Mouse (Mus musculus): ENCODE results near the gene Rab3b. TPM values are rescaled to one million over a fixed set of nuclear protein-coding genes. Genes with fewer than 3 reads are reported as not detected.

Gene Rab3b
- polyA plus RNA-seq, 1 experiment, result 17.0 TPM

DNA sequence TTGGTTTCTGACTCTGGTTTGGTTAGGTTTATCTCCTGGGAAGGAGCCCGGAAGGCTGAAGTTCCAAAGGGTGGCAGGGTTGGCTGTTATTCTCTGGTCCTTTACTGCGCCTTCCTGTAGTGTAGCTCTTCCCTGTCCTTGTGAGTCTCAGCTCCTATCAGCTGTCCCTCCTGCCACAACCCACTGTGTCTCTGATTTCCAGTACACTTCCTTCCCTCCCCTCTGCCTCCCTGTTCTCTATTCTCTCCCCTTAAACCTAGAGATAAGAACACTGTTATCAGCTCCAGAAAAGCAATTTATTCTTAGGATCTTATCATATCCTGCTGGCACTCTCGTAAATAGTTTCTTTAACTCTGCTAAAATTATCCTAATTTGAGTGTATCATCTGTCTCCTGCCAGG lies 90.7 kb downstream of the Rab3b start:
- Histone ChIP-seq H3K36me3 (ENCODE audit: control insufficient read depth, insufficient read depth, low read length, poor library complexity, severe bottlenecking) (no peaks in the 10 kb centered on the region), H3K9ac (ENCODE audit: low read depth, poor library complexity, severe bottlenecking) (no peak overlapping the region), H3K9me3 (replicated peaks; ENCODE audit: control insufficient read depth, insufficient read depth, low read length, poor library complexity, severe bottlenecking) (no peaks in the 10 kb centered on the region), H3K4me3 (ENCODE audit: low read depth, low read length) (no peak overlapping the region), H3K4me1 (ENCODE audit: control insufficient read depth, insufficient read depth, low read length) (no peaks in the 10 kb centered on the region), H3K27me3 (ENCODE audit: control insufficient read depth, insufficient read depth, low read length, poor library complexity, severe bottlenecking) (no peaks in the 10 kb centered on the region), H3K27ac (ENCODE audit: insufficient read depth, low read length) (no peak overlapping the region)
- TF ChIP-seq POLR2A (IDR thresholded peaks at IDR 0.05; ENCODE audit: insufficient read depth, low read length) (no peak), CTCF (IDR thresholded peaks at IDR 0.05; ENCODE audit: low read depth, low read length) (no peak), EP300 (IDR thresholded peaks at IDR 0.05; ENCODE audit: insufficient read depth, low read depth, low read length) (no peak)

DNA sequence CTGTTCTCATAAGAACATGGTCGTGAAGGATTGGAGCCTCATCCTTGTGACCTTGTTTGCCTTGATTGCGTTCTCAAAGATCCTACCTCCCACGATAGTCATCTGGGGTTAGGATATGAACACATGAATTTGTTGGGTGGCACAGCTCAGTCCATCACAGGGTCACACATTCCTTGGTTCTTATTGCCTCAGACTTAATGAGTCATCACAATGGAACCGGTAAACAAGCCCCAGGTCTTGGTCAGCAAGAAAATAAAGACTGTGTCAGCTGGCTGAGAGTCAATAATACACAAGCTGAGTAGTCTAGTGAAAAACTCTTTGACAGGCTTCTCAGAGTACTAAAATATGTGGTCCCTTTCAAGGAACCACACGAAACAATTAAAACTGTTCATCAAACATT lies 92.2 kb downstream of the Rab3b start:
- Histone ChIP-seq H3K27ac (ENCODE audit: insufficient read depth, low read length) (no peak overlapping the region), H3K9ac (ENCODE audit: low read depth, poor library complexity, severe bottlenecking) (no peak overlapping the region), H3K4me1 (ENCODE audit: control insufficient read depth, insufficient read depth, low read length) (no peaks in the 10 kb centered on the region), H3K36me3 (ENCODE audit: control insufficient read depth, insufficient read depth, low read length, poor library complexity, severe bottlenecking) (no peaks in the 10 kb centered on the region), H3K4me3 (ENCODE audit: low read depth, low read length) (no peak overlapping the region), H3K9me3 (replicated peaks; ENCODE audit: control insufficient read depth, insufficient read depth, low read length, poor library complexity, severe bottlenecking) (no peaks in the 10 kb centered on the region), H3K27me3 (ENCODE audit: control insufficient read depth, insufficient read depth, low read length, poor library complexity, severe bottlenecking) (no peaks in the 10 kb centered on the region)
- TF ChIP-seq EP300 (IDR thresholded peaks at IDR 0.05; ENCODE audit: insufficient read depth, low read depth, low read length), result no peak
- no peak for TF ChIP-seq CTCF (IDR thresholded peaks at IDR 0.05; ENCODE audit: low read depth, low read length)
- TF ChIP-seq POLR2A (IDR thresholded peaks at IDR 0.05; ENCODE audit: insufficient read depth, low read length), result no peak

DNA sequence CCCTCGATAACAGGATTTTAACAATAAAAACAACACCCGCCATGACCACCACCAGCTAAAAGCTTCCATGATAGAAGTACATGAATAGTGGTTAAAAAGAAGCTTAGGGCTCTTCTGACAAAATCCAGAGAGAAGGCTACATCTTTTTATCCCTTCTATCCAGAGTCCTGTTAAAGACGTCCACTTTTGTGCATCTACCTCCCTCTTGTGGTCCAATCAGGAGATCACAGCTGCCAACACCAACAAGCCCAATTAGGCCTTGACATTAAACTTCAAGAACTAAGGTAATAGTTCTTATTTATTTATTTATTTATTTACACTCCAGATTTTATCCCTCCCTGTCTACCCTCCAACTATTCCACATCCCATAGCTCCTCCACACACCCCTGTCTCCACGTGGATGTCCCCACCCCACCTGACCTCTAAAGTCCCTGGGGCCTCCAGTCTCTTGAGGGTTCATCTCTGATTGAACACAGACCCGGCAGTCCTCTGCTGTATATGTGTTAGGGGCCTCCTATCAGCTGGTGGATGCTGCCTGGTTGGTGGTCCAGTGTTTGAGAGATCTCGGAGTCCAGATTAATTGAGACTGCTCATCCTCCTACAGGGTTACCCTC lies 97.7 kb downstream of the Rab3b start:
- no peak for TF ChIP-seq POLR2A (IDR thresholded peaks at IDR 0.05; ENCODE audit: insufficient read depth, low read length)
- no peak for TF ChIP-seq CTCF (IDR thresholded peaks at IDR 0.05; ENCODE audit: low read depth, low read length)
- no peak for TF ChIP-seq EP300 (IDR thresholded peaks at IDR 0.05; ENCODE audit: insufficient read depth, low read depth, low read length)
- Histone ChIP-seq H3K36me3 (ENCODE audit: control insufficient read depth, insufficient read depth, low read length, poor library complexity, severe bottlenecking) (no peaks in the 10 kb centered on the region), H3K27me3 (ENCODE audit: control insufficient read depth, insufficient read depth, low read length, poor library complexity, severe bottlenecking) (no peaks in the 10 kb centered on the region), H3K27ac (ENCODE audit: insufficient read depth, low read length) (no peak overlapping the region), H3K4me3 (ENCODE audit: low read depth, low read length) (no peak overlapping the region), H3K9me3 (replicated peaks; ENCODE audit: control insufficient read depth, insufficient read depth, low read length, poor library complexity, severe bottlenecking) (no peaks in the 10 kb centered on the region), H3K4me1 (ENCODE audit: control insufficient read depth, insufficient read depth, low read length) (no peaks in the 10 kb centered on the region), H3K9ac (ENCODE audit: low read depth, poor library complexity, severe bottlenecking) (no peak overlapping the region)

DNA sequence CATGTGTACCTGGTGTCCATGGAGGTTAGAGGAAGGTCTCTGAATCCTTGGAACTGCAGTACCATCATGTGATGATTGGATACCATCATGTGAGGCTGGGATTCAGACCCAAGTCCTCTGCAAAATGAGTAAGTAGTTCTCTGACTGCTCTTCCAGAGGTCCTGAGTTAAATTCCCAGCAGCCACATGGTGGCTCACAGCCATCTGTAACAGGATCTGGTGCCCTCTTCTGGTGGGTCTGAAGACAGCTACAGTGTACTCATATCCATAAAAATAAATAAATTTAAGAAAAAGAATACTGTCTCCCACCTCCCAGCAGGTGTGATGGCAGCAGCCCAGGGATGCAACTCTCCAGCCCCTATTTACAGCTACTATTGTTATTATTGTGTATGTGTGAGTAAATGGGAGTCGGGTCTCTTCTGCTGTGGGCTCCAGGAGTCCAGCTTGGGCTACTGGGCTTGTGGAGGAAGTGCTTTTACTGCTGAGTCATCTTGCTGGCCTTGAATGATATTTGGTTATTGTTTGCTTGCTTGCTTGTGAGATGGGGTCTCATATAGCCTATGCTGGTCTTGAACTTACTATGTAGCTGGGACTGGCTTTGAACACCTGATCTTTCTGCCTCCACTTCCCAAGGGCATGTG lies 108.1 kb downstream of the Rab3b start:
- no peak for TF ChIP-seq POLR2A (IDR thresholded peaks at IDR 0.05; ENCODE audit: insufficient read depth, low read length)
- no peak for TF ChIP-seq EP300 (IDR thresholded peaks at IDR 0.05; ENCODE audit: insufficient read depth, low read depth, low read length)
- TF ChIP-seq CTCF (IDR thresholded peaks at IDR 0.05; ENCODE audit: low read depth, low read length), result peak; percentile 31
- H3K27me3 ChIP-seq (ENCODE audit: control insufficient read depth, insufficient read depth, low read length, poor library complexity, severe bottlenecking), result no peaks in the 10 kb centered on the region
- no peaks in the 10 kb centered on the region for H3K4me1 ChIP-seq (ENCODE audit: control insufficient read depth, insufficient read depth, low read length)
- no peaks in the 10 kb centered on the region for H3K36me3 ChIP-seq (ENCODE audit: control insufficient read depth, insufficient read depth, low read length, poor library complexity, severe bottlenecking)
- H3K9me3 ChIP-seq (replicated peaks; ENCODE audit: control insufficient read depth, insufficient read depth, low read length, poor library complexity, severe bottlenecking), result no peaks in the 10 kb centered on the region
- H3K9ac ChIP-seq (ENCODE audit: low read depth, poor library complexity, severe bottlenecking), result no peak overlapping the region
- H3K27ac ChIP-seq (ENCODE audit: insufficient read depth, low read length), result no peak overlapping the region
- H3K4me3 ChIP-seq (ENCODE audit: low read depth, low read length), result no peak overlapping the region

DNA sequence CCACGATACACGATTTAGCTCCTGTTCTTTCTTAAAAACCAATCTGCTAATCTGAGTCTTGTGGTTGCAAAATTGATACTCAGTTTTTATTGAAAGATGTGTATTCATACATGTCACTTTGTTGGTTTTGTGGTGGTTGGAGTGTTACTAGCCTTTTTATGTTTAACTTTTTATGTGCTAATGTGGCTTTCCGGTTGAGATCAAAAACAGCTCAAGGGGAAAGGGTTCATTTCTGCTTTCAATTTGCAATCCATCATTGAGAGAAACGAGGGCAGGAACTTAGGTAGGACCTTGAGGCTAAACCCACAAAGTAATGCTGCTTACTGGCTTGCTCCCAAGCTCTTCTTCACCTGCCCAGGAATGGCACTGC lies 108.6 kb downstream of the Rab3b start:
- H3K9ac ChIP-seq (ENCODE audit: low read depth, poor library complexity, severe bottlenecking), result no peak overlapping the region
- TF ChIP-seq CTCF (IDR thresholded peaks at IDR 0.05; ENCODE audit: low read depth, low read length) (no peak), POLR2A (IDR thresholded peaks at IDR 0.05; ENCODE audit: insufficient read depth, low read length) (no peak), EP300 (IDR thresholded peaks at IDR 0.05; ENCODE audit: insufficient read depth, low read depth, low read length) (no peak)
- no peaks in the 10 kb centered on the region for H3K27me3 ChIP-seq (ENCODE audit: control insufficient read depth, insufficient read depth, low read length, poor library complexity, severe bottlenecking)
- no peak overlapping the region for H3K4me3 ChIP-seq (ENCODE audit: low read depth, low read length)
- H3K27ac ChIP-seq (ENCODE audit: insufficient read depth, low read length), result peak overlapping the region; percentile 78; the same call in 1 of the 2 replicates
- no peaks in the 10 kb centered on the region for H3K4me1 ChIP-seq (ENCODE audit: control insufficient read depth, insufficient read depth, low read length)
- H3K9me3 ChIP-seq (replicated peaks; ENCODE audit: control insufficient read depth, insufficient read depth, low read length, poor library complexity, severe bottlenecking), result no peaks in the 10 kb centered on the region
- H3K36me3 ChIP-seq (ENCODE audit: control insufficient read depth, insufficient read depth, low read length, poor library complexity, severe bottlenecking), result no peaks in the 10 kb centered on the region

DNA sequence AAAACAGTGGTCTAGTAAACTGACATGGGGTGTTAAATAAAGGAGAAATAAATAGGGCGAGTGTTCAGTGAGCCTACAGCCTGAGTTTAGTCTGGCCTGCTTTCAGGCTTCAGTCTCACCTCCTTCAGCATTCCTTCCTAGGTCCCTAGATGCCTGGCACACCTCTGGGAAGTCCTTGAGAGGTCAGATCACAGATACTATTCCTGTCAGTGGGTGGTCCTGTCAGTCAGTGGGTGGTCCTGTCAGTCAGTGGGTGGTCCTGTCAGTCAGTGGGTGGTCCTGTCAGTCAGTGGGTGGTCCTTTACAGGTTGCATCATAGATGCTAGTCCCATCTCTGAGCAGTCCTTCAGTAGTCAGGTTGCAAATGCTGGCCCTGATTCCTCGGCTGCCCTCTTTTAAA lies 110.6 kb downstream of the Rab3b start:
- H3K9me3 ChIP-seq (replicated peaks; ENCODE audit: control insufficient read depth, insufficient read depth, low read length, poor library complexity, severe bottlenecking), result no peaks in the 10 kb centered on the region
- no peaks in the 10 kb centered on the region for H3K36me3 ChIP-seq (ENCODE audit: control insufficient read depth, insufficient read depth, low read length, poor library complexity, severe bottlenecking)
- no peaks in the 10 kb centered on the region for H3K27me3 ChIP-seq (ENCODE audit: control insufficient read depth, insufficient read depth, low read length, poor library complexity, severe bottlenecking)
- H3K4me1 ChIP-seq (ENCODE audit: control insufficient read depth, insufficient read depth, low read length), result no peaks in the 10 kb centered on the region
- H3K9ac ChIP-seq (ENCODE audit: low read depth, poor library complexity, severe bottlenecking), result no peak overlapping the region
- no peak overlapping the region for H3K4me3 ChIP-seq (ENCODE audit: low read depth, low read length)
- H3K27ac ChIP-seq (ENCODE audit: insufficient read depth, low read length), result peak overlapping the region; percentile 86; the same call in 1 of the 2 replicates
- no peak for TF ChIP-seq CTCF (IDR thresholded peaks at IDR 0.05; ENCODE audit: low read depth, low read length)
- no peak for TF ChIP-seq POLR2A (IDR thresholded peaks at IDR 0.05; ENCODE audit: insufficient read depth, low read length)
- peak; percentile 98 for TF ChIP-seq EP300 (IDR thresholded peaks at IDR 0.05; ENCODE audit: insufficient read depth, low read depth, low read length)

Data from ES-Bruce4 (cell line).